ENCODE assay signal across 8 mouse cellular contexts in genomic region chr1:154180952-154181351, GRCm38 (mm10). TPM values are rescaled to one million over a fixed set of nuclear protein-coding genes. Genes with fewer than 3 reads are reported as not detected.
A peak's percentile ranks its signal among the peaks of the same experiment; 100 is the strongest.
DNase-seq lines count a peak whose midpoint lies in the region; ATAC-seq and TF ChIP-seq lines count a peak whose summit lies in the region.

No protein-coding gene starts in this region.

- WGBS in embryonic facial prominence, embryonic 13.5 days = 14% methylated on average over 2 of the region's 2 CpGs
- 29% methylated on average over 2 of the region's 2 CpGs for WGBS in heart, embryonic 12.5 days
- WGBS in kidney, postnatal 0 days = 20% methylated on average over 2 of the region's 2 CpGs
- 41% methylated on average over 2 of the region's 2 CpGs for WGBS in liver, embryonic 11.5 days
- 45% methylated on average over 2 of the region's 2 CpGs for WGBS in neural tube, embryonic 13.5 days
- WGBS in stomach, postnatal 0 days = 16% methylated on average over 2 of the region's 2 CpGs

- H3K4me3 ChIP-seq in embryonic facial prominence, embryonic 13.5 days = no peak overlapping the region
- no peak overlapping the region for H3K4me3 ChIP-seq in heart, embryonic 12.5 days
- no peak overlapping the region for H3K4me3 ChIP-seq in kidney, postnatal 0 days (replicated peaks; ENCODE audit: low read depth, low read length)
- H3K4me3 ChIP-seq in liver, embryonic 11.5 days (ENCODE audit: low read depth, low read length) = no peak overlapping the region
- no peak overlapping the region for H3K4me3 ChIP-seq in neural tube, embryonic 13.5 days
- H3K4me3 ChIP-seq in stomach, postnatal 0 days (ENCODE audit: low read depth, low read length) = no peak overlapping the region

- peak; percentile 64 for DNase-seq in A20 (ENCODE audit: low read depth, low spot score)
- DNase-seq in adrenal gland, postnatal 4 days (ENCODE audit: low spot score in 2 of 2) = peak; percentile 45 to 50
- DNase-seq in kidney, postnatal 0 days (ENCODE audit: low spot score) = peak; percentile 92
- DNase-seq in liver, embryonic 11.5 days (ENCODE audit: low spot score) = peak; percentile 49
- DNase-seq in stomach, postnatal 0 days (ENCODE audit: low spot score) = peak; percentile 81

- peak; percentile 93 for TF ChIP-seq CTCF in kidney, postnatal 0 days (IDR thresholded peaks at IDR 0.05; ENCODE audit: low read depth)
- peak; percentile 93 for TF ChIP-seq CTCF in stomach, postnatal 0 days (IDR thresholded peaks at IDR 0.05; ENCODE audit: low read depth)

- no peaks in the 10 kb centered on the region for H3K36me3 ChIP-seq in embryonic facial prominence, embryonic 13.5 days
- no peaks in the 10 kb centered on the region for H3K36me3 ChIP-seq in heart, embryonic 12.5 days
- H3K36me3 ChIP-seq in kidney, postnatal 0 days (ENCODE audit: insufficient read depth, low read length) = no peaks in the 10 kb centered on the region
- H3K36me3 ChIP-seq in liver, embryonic 11.5 days (ENCODE audit: control insufficient read depth, insufficient read depth, low read length) = no peaks in the 10 kb centered on the region
- H3K36me3 ChIP-seq in neural tube, embryonic 13.5 days = no peaks in the 10 kb centered on the region
- no peaks in the 10 kb centered on the region for H3K36me3 ChIP-seq in stomach, postnatal 0 days (ENCODE audit: control insufficient read depth, insufficient read depth, low read length)

- peak; percentile 57 for TF ChIP-seq EP300 in stomach, postnatal 0 days (optimal IDR thresholded peaks at IDR 0.05)

- H3K4me2 ChIP-seq in embryonic facial prominence, embryonic 13.5 days = no peak overlapping the region
- H3K4me2 ChIP-seq in heart, embryonic 12.5 days = no peak overlapping the region
- no peak overlapping the region for H3K4me2 ChIP-seq in kidney, postnatal 0 days (ENCODE audit: low read length)
- H3K4me2 ChIP-seq in liver, embryonic 11.5 days = no peak overlapping the region
- H3K4me2 ChIP-seq in neural tube, embryonic 13.5 days = no peak overlapping the region
- H3K4me2 ChIP-seq in stomach, postnatal 0 days (replicated peaks; ENCODE audit: low read depth) = no peak overlapping the region

- peaks cover 5% of the 10 kb centered on the region; the same call in 1 of the 2 replicates for H3K4me1 ChIP-seq in embryonic facial prominence, embryonic 13.5 days
- H3K4me1 ChIP-seq in heart, embryonic 12.5 days (replicated peaks) = no peaks in the 10 kb centered on the region
- H3K4me1 ChIP-seq in kidney, postnatal 0 days (replicated peaks; ENCODE audit: insufficient read depth, low read length) = no peaks in the 10 kb centered on the region
- no peaks in the 10 kb centered on the region for H3K4me1 ChIP-seq in liver, embryonic 11.5 days (replicated peaks; ENCODE audit: control insufficient read depth, insufficient read depth, low read length)
- no peaks in the 10 kb centered on the region for H3K4me1 ChIP-seq in neural tube, embryonic 13.5 days (replicated peaks)
- no peaks in the 10 kb centered on the region for H3K4me1 ChIP-seq in stomach, postnatal 0 days (replicated peaks; ENCODE audit: control insufficient read depth, insufficient read depth)

- no peak overlapping the region for H3K27ac ChIP-seq in embryonic facial prominence, embryonic 13.5 days
- no peak overlapping the region for H3K27ac ChIP-seq in heart, embryonic 12.5 days (ENCODE audit: poor library complexity, severe bottlenecking)
- H3K27ac ChIP-seq in kidney, postnatal 0 days = no peak overlapping the region
- no peak overlapping the region for H3K27ac ChIP-seq in liver, embryonic 11.5 days (ENCODE audit: low read depth, low read length)
- H3K27ac ChIP-seq in neural tube, embryonic 13.5 days (replicated peaks) = no peak overlapping the region
- H3K27ac ChIP-seq in stomach, postnatal 0 days (replicated peaks) = no peak overlapping the region

- peak; percentile 81 for ATAC-seq in embryonic facial prominence, embryonic 13.5 days (ENCODE audit: insufficient number of reproducible peaks, insufficient read depth, low FRiP score, low TSS enrichment, low read depth)
- ATAC-seq in heart, embryonic 12.5 days (ENCODE audit: insufficient number of reproducible peaks, low FRiP score) = 0 out of 2 replicates have a peak, but pooled peaks have one; percentile 48
- ATAC-seq in kidney, postnatal 0 days (replicated peaks; ENCODE audit: low FRiP score, low read depth) = no peak; the same call in 1 of the 2 replicates
- ATAC-seq in liver, embryonic 11.5 days (replicated peaks; ENCODE audit: low FRiP score) = no peak
- ATAC-seq in neural tube, embryonic 13.5 days (ENCODE audit: low read depth) = peak; percentile 94
- ATAC-seq in stomach, postnatal 0 days (ENCODE audit: low FRiP score, low TSS enrichment) = peak; percentile 84

- no peaks in the 10 kb centered on the region for H3K9me3 ChIP-seq in embryonic facial prominence, embryonic 13.5 days
- H3K9me3 ChIP-seq in heart, embryonic 12.5 days (replicated peaks) = no peaks in the 10 kb centered on the region
- no peaks in the 10 kb centered on the region for H3K9me3 ChIP-seq in kidney, postnatal 0 days (replicated peaks; ENCODE audit: low read length)
- H3K9me3 ChIP-seq in liver, embryonic 11.5 days (ENCODE audit: control insufficient read depth, low read length) = no peaks in the 10 kb centered on the region
- no peaks in the 10 kb centered on the region for H3K9me3 ChIP-seq in neural tube, embryonic 13.5 days
- no peaks in the 10 kb centered on the region for H3K9me3 ChIP-seq in stomach, postnatal 0 days (ENCODE audit: control insufficient read depth, low read length)

- H3K9ac ChIP-seq in embryonic facial prominence, embryonic 13.5 days = no peak overlapping the region
- H3K9ac ChIP-seq in heart, embryonic 12.5 days = no peak overlapping the region
- no peak overlapping the region for H3K9ac ChIP-seq in kidney, postnatal 0 days (ENCODE audit: low read depth, low read length)
- H3K9ac ChIP-seq in liver, embryonic 11.5 days (ENCODE audit: low read depth, low read length) = no peak overlapping the region
- no peak overlapping the region for H3K9ac ChIP-seq in neural tube, embryonic 13.5 days
- H3K9ac ChIP-seq in stomach, postnatal 0 days (ENCODE audit: low read length) = no peak overlapping the region

- no peaks in the 10 kb centered on the region for H3K27me3 ChIP-seq in embryonic facial prominence, embryonic 13.5 days
- H3K27me3 ChIP-seq in heart, embryonic 12.5 days (replicated peaks) = no peaks in the 10 kb centered on the region
- no peaks in the 10 kb centered on the region for H3K27me3 ChIP-seq in kidney, postnatal 0 days (ENCODE audit: insufficient read depth, low read length)
- H3K27me3 ChIP-seq in liver, embryonic 11.5 days (replicated peaks; ENCODE audit: control insufficient read depth, insufficient read depth, low read length) = no peaks in the 10 kb centered on the region
- H3K27me3 ChIP-seq in neural tube, embryonic 13.5 days = no peaks in the 10 kb centered on the region
- no peaks in the 10 kb centered on the region for H3K27me3 ChIP-seq in stomach, postnatal 0 days (ENCODE audit: control insufficient read depth, insufficient read depth, low read length)

RNA-seq across cellular contexts. Expression of gene Zfp648, which starts 20.0 kb away (rescaled TPM):
- total RNA-seq in adrenal gland, postnatal 4 days (2021) = under 1 TPM; 0.39 to 0.42 TPM
- polyA plus RNA-seq in embryonic facial prominence, embryonic 13.5 days (2015; fragmentation: Nextera tagmentation; extraction: Ambion mirVana) = 0.66 and 0.67 TPM in 2 replicates
- 0.09 and 0.15 TPM in 2 replicates for polyA plus RNA-seq in heart, embryonic 12.5 days (2016; fragmentation: Nextera tagmentation; extraction: Ambion mirVana)
- polyA plus RNA-seq in kidney, postnatal 0 days (2015; fragmentation: Nextera tagmentation; extraction: Ambion mirVana) = 0.38 and 0.55 TPM in 2 replicates
- 0.16 TPM in 1 of 2 replicates, not detected in the other for polyA plus RNA-seq in liver, embryonic 11.5 days (2014; fragmentation: Nextera tagmentation; extraction: Ambion mirVana)
- 0.36 and 0.39 TPM in 2 replicates for polyA plus RNA-seq in neural tube, embryonic 13.5 days (2015; fragmentation: Nextera tagmentation; extraction: Ambion mirVana)
- polyA plus RNA-seq in stomach, postnatal 0 days (2015; fragmentation: Nextera tagmentation; extraction: Ambion mirVana) = 0.05 and 0.06 TPM in 2 replicates

Comparison
In these comparisons a context has a peak if more than half of its experiments do, and no peak if none do; other contexts are left out.
1. ATAC-seq: peak in embryonic facial prominence, embryonic 13.5 days (single experiment), heart, embryonic 12.5 days (single experiment), neural tube, embryonic 13.5 days (single experiment) and stomach, postnatal 0 days (single experiment); none in kidney, postnatal 0 days (single experiment) and liver, embryonic 11.5 days (single experiment).
2. Peak in every context shown above with its lines, with median percentiles within 50 percentile points of each other: DNase-seq.